Mouse (Mus musculus) megakaryocyte, embryonic 14.5 days (primary cell): ENCODE measurements around the gene Frrs1l. TPM values are rescaled to one million over a fixed set of nuclear protein-coding genes. Genes with fewer than 3 reads are reported as not detected.
A peak's percentile ranks its signal among the peaks of the same experiment; 100 is the strongest.

ENCODE experiments used
- H3K27me3 ChIP-seq: replicated peaks from 2 replicates; pipeline ENCODE3; 2012; ENCODE audit warnings: inconsistent platforms
- H3K36me3 ChIP-seq: replicated peaks from 2 replicates; pipeline ENCODE3; 2012; ENCODE audit warnings: low read length, inconsistent platforms, mixed read lengths
- H3K4me1 ChIP-seq: 2 replicates; pipeline ENCODE4 v1.6.1; 2012; ENCODE audit warnings: inconsistent platforms
- H3K4me3 ChIP-seq: replicated peaks from 2 replicates; pipeline ENCODE3; 2012; ENCODE audit warnings: moderate library complexity, mild to moderate bottlenecking, inconsistent platforms
- H3K9me3 ChIP-seq: 2 replicates; pipeline ENCODE4 v1.6.1; 2012; ENCODE audit warnings: inconsistent platforms
- FLI1 ChIP-seq: IDR thresholded peaks from 2 replicates; pipeline ENCODE4 v1.6.1; 2012; ENCODE audit warnings: low read length, inconsistent platforms, mixed read lengths
- GATA1 ChIP-seq: IDR thresholded peaks from 3 replicates; pipeline ENCODE4 v1.6.1; 2012; ENCODE audit warnings: mixed read lengths, low read length, inconsistent platforms, borderline replicate concordance
- polyA plus RNA-seq: library from polyadenylated mRNA; stranded (reverse); fragments of >175 nt; gene quantifications from 2 replicates; pipeline ENCODE4 v1.2.3, GENCODE M21; 2012; ENCODE audit warnings: low replicate concordance; ENCODE audit not compliant: insufficient read depth

Gene Frrs1l
- polyA plus RNA-seq, 1 experiment: 0.04 TPM

- no peaks in the 10 kb centered on the region for H3K9me3 ChIP-seq
- H3K36me3 ChIP-seq: peaks cover 2% of the 10 kb centered on the region
- peaks cover 66% of the 10 kb centered on the region for H3K4me1 ChIP-seq
- no peaks in the 10 kb centered on the region for H3K27me3 ChIP-seq
- TF ChIP-seq FLI1: no peak
- no peak for TF ChIP-seq GATA1
- peak overlapping the region; percentile 98 for H3K4me3 ChIP-seq
Observed at GRCm38 (mm10) chr4:56946180-56946579, 44.0 kb downstream of the Frrs1l start.

GRCm38 (mm10) chr4:56944286-56944685 lies 45.9 kb downstream of the Frrs1l start:
- Histone ChIP-seq H3K9me3 (no peaks in the 10 kb centered on the region), H3K4me3 (peak overlapping the region; percentile 74), H3K4me1 (peaks cover 64% of the 10 kb centered on the region), H3K27me3 (no peaks in the 10 kb centered on the region), H3K36me3 (peaks cover 2% of the 10 kb centered on the region)
- TF ChIP-seq FLI1 (no peak), GATA1 (no peak)

DNA sequence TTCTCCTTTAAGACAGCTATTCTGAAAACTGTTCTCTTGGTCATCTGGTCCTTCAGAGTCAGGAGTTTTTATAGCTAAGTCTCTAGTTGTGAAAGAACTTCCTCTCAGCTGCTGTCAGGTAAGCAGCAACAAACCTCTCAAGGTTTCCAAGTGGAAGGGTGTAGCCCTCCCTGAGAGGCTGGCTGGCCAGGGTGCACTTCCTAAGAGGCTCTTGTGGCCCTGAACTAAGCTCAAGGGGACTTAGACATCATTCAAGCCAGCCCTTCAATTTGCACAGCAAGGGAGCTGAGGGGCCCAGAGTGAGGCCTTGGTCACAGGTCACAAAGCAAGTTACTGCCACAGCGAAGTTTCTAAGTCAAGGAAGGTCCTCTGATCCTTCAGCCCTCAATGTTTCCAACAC lies 46.9 kb downstream of the Frrs1l start:
- peaks cover 5% of the 10 kb centered on the region for H3K36me3 ChIP-seq
- H3K9me3 ChIP-seq: no peaks in the 10 kb centered on the region
- H3K27me3 ChIP-seq: no peaks in the 10 kb centered on the region
- no peak overlapping the region for H3K4me3 ChIP-seq
- TF ChIP-seq FLI1 (no peak), GATA1 (no peak)
- H3K4me1 ChIP-seq: peaks cover 58% of the 10 kb centered on the region

DNA sequence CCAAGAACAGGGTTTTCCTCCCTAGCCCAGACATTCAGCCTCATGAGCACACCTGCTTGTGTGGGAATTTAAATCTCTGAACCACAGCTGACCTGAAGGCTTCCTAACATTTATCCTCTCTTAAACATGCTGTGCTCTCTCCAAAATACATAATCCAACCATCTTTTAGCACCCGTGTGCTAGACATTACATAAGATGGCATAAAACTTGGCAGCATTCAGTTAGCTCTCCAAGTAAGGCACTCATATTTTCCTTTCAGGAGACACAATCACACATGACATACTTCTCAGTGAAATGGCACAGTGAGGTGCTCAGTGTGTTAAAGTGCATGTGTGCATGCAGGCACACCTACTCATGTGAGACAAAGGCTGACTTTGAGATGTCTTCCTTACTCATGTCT lies 47.6 kb downstream of the Frrs1l start:
- H3K36me3 ChIP-seq: peaks cover 8% of the 10 kb centered on the region
- TF ChIP-seq GATA1 (no peak), FLI1 (no peak)
- H3K27me3 ChIP-seq: no peaks in the 10 kb centered on the region
- no peak overlapping the region for H3K4me3 ChIP-seq
- peaks cover 57% of the 10 kb centered on the region for H3K4me1 ChIP-seq
- H3K9me3 ChIP-seq: no peaks in the 10 kb centered on the region

GRCm38 (mm10) chr4:56941481-56941880 lies 48.7 kb downstream of the Frrs1l start:
- TF ChIP-seq GATA1: no peak
- TF ChIP-seq FLI1: no peak
- H3K27me3 ChIP-seq: no peaks in the 10 kb centered on the region
- peaks cover 62% of the 10 kb centered on the region for H3K4me1 ChIP-seq
- H3K9me3 ChIP-seq: no peaks in the 10 kb centered on the region
- no peak overlapping the region for H3K4me3 ChIP-seq
- H3K36me3 ChIP-seq: peaks cover 9% of the 10 kb centered on the region

GRCm38 (mm10) chr4:56937136-56937535 lies 53.1 kb downstream of the Frrs1l start:
- H3K27me3 ChIP-seq: no peaks in the 10 kb centered on the region
- peaks cover 44% of the 10 kb centered on the region for H3K36me3 ChIP-seq
- peak overlapping the region; percentile 81 for H3K4me3 ChIP-seq
- TF ChIP-seq FLI1 (no peak), GATA1 (no peak)
- no peaks in the 10 kb centered on the region for H3K9me3 ChIP-seq
- peaks cover 42% of the 10 kb centered on the region for H3K4me1 ChIP-seq

GRCm38 (mm10) chr4:56935327-56935726 lies 54.9 kb downstream of the Frrs1l start:
- TF ChIP-seq FLI1: no peak
- TF ChIP-seq GATA1: no peak
- Histone ChIP-seq H3K4me1 (peaks cover 46% of the 10 kb centered on the region), H3K9me3 (no peaks in the 10 kb centered on the region), H3K27me3 (no peaks in the 10 kb centered on the region), H3K36me3 (peaks cover 57% of the 10 kb centered on the region), H3K4me3 (no peak overlapping the region)

DNA sequence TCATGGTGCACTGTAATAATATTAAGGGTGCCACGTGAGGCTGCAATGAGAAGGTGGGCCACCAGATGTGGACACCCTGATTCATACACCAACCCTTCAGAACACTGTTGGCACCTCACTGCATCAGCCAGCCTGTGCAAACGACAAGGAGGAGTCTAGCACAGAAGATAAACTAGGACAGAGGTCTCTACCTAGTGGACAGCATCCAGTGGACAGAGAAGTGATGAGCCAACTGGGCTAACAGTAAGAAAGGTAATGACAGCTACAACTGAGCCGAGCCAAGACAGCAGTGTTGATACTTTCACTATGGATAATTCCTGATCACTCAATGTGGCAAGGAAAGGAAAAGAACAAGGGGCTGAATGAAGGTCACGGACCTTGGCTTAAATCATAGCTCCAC lies 57.0 kb downstream of the Frrs1l start:
- H3K36me3 ChIP-seq: peaks cover 72% of the 10 kb centered on the region
- H3K9me3 ChIP-seq: no peaks in the 10 kb centered on the region
- TF ChIP-seq GATA1 (no peak), FLI1 (no peak)
- peaks cover 40% of the 10 kb centered on the region for H3K4me1 ChIP-seq
- no peaks in the 10 kb centered on the region for H3K27me3 ChIP-seq
- no peak overlapping the region for H3K4me3 ChIP-seq

DNA sequence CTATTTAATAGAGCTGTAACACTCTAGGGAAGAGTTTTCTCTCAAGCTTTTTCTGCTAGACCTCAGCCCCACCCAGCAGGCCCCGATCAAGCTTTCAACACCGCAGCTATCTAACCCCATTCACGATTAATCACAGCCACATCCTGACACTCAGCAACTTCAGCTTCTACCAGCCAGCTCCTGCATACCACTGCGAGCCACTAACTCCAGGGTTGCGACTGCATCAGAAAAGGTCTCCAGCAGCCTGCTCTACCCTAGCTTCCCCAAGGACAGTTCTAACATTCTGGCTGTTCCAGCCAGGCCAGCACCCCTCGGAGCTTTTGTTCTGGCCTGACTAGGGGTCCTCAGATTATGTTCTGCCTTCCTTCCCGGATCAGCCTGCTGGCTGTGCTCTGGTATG lies 58.1 kb downstream of the Frrs1l start:
- Histone ChIP-seq H3K36me3 (peaks cover 77% of the 10 kb centered on the region), H3K4me3 (no peak overlapping the region), H3K4me1 (peaks cover 32% of the 10 kb centered on the region), H3K9me3 (no peaks in the 10 kb centered on the region), H3K27me3 (no peaks in the 10 kb centered on the region)
- TF ChIP-seq FLI1: no peak
- TF ChIP-seq GATA1: no peak

GRCm38 (mm10) chr4:56930312-56930711 lies 59.9 kb downstream of the Frrs1l start:
- no peak for TF ChIP-seq FLI1
- Histone ChIP-seq H3K4me3 (no peak overlapping the region), H3K4me1 (peaks cover 21% of the 10 kb centered on the region), H3K9me3 (no peaks in the 10 kb centered on the region), H3K36me3 (peaks cover 82% of the 10 kb centered on the region), H3K27me3 (no peaks in the 10 kb centered on the region)

GRCm38 (mm10) chr4:56926971-56927370 lies 63.2 kb downstream of the Frrs1l start:
- H3K9me3 ChIP-seq: no peaks in the 10 kb centered on the region
- peaks cover 17% of the 10 kb centered on the region for H3K4me1 ChIP-seq
- H3K27me3 ChIP-seq: no peaks in the 10 kb centered on the region
- no peak overlapping the region for H3K4me3 ChIP-seq
- no peak for TF ChIP-seq GATA1
- no peak for TF ChIP-seq FLI1
- H3K36me3 ChIP-seq: peaks cover 85% of the 10 kb centered on the region
